Mouse (Mus musculus): ENCODE measurements at regions not wholly inside any gene's neighbourhood (a gene's known extent, or its start where the extent isn't known, plus 50 kb on each side); places are given as distances from the start of the nearest gene placed in this dataset.

DNA sequence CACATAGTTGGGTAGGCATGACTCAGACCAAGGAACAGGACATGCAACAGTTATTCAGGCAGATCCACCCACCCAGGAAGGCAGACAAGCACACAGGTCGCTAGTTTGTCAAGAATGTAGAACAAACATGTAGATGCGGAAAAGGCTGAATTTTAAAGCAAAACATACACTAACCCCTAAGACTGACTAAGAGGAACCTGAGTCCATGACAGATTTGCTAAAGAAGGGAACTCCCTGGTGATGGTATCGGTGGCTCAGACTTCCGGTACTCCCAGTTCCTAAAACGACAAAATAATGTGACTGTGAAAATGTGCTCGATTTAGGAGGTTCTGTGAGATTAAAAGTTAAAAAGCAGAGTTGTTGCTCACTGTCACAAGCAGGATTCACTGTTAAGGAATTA, 340.0 kb upstream of the Cited2 start:
- DNase-seq, result no peak

GRCm38 (mm10) chr10:17385181-17385580, 337.8 kb upstream of the Cited2 start:
- no peak for DNase-seq

DNA sequence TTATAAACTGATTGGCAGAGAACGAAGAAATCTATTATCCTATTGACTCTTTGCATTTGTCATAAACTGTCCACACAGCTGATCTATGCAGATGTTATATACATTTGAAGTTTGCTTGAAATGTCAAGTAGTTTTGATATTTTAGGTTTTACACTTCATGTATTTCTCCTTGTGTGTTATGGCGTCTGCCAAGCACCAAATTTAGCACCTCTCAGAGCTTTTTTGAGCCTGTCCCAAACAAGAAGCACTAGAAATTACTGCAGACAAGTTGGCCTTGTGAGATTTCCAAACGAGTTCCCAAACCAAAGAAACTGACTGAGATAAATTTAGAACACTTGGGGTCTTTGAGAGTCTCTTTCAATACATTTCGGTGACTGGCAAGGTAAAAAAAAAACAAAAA, 335.7 kb upstream of the Cited2 start:
- no peak for DNase-seq

GRCm38 (mm10) chr10:17395495-17396224, 327.4 kb upstream of the Cited2 start:
- no peak for DNase-seq

GRCm38 (mm10) chr10:17403899-17404298, 319.1 kb upstream of the Cited2 start:
- DNase-seq, result no peak

- no peak for DNase-seq
These were observed 315.0 kb upstream of the Cited2 start for GRCm38 (mm10) chr10:17407854-17408606.

DNA sequence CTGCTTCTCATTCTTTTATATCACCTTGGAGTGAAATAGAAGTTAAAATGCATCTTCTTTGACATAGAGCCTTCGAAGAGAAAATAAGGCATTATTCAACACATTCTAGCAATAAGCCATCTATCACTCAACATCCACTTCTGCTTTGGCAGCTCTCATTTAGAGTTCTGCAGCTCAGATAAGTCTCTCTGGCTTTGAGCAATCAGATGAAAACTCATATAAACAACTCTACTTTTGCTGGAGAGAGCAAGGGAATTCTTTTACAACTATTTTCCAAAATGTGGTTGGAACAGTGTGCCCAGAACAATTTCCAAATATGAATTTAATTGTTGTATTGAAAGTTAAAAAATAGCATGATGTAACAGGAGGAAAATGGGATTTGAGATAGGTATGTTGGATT, 314.2 kb upstream of the Cited2 start:
- DNase-seq, result no peak

DNA sequence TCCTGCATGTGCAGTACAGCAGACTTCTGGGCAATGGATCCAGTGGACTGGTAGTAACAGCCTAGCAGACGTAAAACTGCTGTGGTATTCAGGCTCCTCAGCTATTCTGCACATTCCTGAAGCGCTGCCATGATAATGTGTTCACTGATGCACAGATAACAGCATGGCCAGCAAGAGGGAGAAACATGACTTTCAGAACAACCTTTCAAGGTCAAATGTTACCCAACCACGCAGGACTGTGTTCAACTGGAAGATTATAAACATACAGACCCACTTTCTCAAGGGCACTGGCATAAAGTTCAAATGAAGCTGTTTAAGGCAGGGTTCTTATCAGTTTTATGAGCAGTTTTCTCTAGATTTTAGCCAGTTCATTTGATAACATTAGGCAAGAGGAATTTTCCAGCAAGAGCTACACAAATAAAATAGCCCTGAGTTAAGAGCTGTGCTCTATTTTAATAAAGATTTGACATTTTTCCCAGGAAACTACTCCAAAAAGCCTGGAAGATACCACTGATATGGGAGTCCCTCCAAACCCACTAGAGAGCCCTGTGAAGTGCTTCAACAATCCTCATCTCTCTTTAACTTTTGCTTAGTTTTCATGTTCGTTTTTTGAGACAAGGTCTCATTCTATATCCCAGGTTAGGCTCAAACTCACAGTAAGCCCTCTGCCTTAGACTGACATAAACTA, 311.6 kb upstream of the Cited2 start:
- DNase-seq, result no peak

- no peak for DNase-seq
These were observed 307.9 kb upstream of the Cited2 start for GRCm38 (mm10) chr10:17415112-17415511.

GRCm38 (mm10) chr10:17416121-17416520, 306.9 kb upstream of the Cited2 start:
- DNase-seq, result no peak

DNA sequence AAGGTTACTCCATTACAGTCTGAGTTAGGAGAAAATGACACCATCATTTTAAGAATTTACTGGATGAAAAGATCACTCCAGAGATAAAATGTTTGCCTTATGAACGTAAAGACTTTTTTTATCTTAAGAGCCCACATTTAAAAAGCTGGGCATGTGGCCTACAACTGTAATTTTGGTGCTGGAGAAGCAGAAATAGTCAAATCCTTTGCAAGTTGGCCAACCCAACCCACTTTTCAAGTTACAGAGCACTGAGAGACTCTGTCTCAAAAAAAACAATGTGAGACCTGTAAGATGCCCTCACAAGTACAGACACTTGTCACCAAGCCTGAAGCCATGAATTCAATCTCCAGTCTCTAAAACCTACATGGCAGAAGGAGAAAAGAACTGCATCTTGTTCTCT, 305.6 kb upstream of the Cited2 start:
- DNase-seq, result no peak

GRCm38 (mm10) chr10:17418227-17418685, 304.8 kb upstream of the Cited2 start:
- no peak for DNase-seq

- no peak for DNase-seq
These were observed 299.3 kb upstream of the Cited2 start for GRCm38 (mm10) chr10:17423584-17424278.

GRCm38 (mm10) chr10:17426197-17426596, 296.8 kb upstream of the Cited2 start:
- no peak for DNase-seq

DNA sequence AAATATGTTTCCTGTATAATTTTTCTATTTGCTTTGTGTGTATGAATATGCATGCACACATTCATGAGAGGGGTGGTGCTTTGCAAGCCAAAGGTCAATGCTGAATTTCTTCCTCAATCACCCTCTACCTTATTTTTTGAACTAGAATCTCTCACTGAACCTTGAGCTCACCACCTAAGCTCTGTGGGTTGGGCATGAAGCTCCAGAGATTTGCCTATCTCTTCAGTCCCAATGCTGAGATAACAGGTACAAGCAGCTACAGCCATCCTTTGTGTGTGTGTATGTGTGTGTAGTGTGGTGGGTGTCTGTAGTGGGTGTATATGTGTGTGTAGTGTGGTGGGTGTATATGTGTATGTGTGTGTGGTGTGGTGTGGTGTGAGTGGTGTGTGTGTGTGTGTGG, 295.7 kb upstream of the Cited2 start:
- no peak for DNase-seq

GRCm38 (mm10) chr10:17428315-17428714, 294.7 kb upstream of the Cited2 start:
- DNase-seq, result no peak

- DNase-seq, result no peak
These were observed 291.9 kb upstream of the Cited2 start for GRCm38 (mm10) chr10:17431068-17431467.

DNA sequence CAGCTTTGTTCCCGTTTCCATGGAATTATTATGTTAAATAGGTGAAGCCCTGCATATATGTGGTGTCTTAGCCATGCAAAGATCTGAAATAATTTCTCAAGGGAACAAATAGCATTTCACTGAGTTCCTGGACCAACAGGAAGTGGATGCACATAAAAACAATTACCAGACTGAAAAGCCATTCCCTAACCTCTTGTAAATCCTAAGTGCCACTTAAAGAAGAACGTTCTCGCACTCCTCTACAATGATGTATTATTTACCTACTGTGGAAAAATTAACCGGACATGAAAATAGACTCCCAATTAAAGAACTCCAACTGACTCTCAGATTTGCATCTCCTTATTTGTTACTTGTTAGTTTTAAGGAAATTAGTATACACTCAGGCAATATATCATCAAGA, 288.9 kb upstream of the Cited2 start:
- DNase-seq, result no peak

GRCm38 (mm10) chr10:17450240-17450639, 272.8 kb upstream of the Cited2 start:
- no peak for DNase-seq

GRCm38 (mm10) chr10:17470880-17471279, 252.1 kb upstream of the Cited2 start:
- no peak for DNase-seq

DNA sequence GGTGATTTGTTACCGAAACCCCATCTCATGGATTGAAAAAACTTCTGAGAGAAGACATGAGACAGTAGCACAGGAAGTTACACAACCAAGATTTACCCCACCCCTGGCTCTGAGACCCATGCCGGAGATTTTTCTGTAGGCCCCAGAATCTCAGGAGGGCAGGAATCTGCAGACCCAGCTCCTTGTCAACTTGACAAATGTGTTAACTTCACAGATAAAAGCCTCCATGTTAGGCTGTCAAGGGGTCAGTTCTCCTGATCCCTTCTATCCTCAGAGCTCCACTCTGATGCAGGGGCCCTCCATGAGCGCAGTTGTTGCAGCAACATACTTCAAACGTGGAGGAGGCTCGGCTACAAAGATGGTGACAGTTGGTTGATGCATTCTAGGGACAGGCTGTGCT, 250.5 kb upstream of the Cited2 start:
- no peak for DNase-seq

- no peak for DNase-seq
These were observed 247.0 kb upstream of the Cited2 start for GRCm38 (mm10) chr10:17475976-17476375.

GRCm38 (mm10) chr10:17476720-17477119, 246.3 kb upstream of the Cited2 start:
- DNase-seq, result no peak
